Mouse (Mus musculus) retina, adult 2 months (tissue): Measurements from ENCODE around the gene Il4.
A peak's percentile ranks its signal among the peaks of the same experiment; 100 is the strongest.

Source experiments
- DNase-seq: peaks from one replicate; pipeline ENCODE4 v3.0.0-alpha.2; 2012; ENCODE audit warnings: low read depth, low spot score

Gene Il4

GRCm38 (mm10) chr11:53624124-53624523 lies 5.7 kb upstream of the Il4 start:
- no peak for DNase-seq

- no peak for DNase-seq
These were observed 5.1 kb upstream of the Il4 start for GRCm38 (mm10) chr11:53623573-53623972.

GRCm38 (mm10) chr11:53622440-53622806 lies 4.0 kb upstream of the Il4 start:
- DNase-seq, result no peak

GRCm38 (mm10) chr11:53621582-53622439 lies 3.3 kb upstream of the Il4 start:
- DNase-seq, result no peak

GRCm38 (mm10) chr11:53620094-53620493 lies 1.6 kb upstream of the Il4 start:
- no peak for DNase-seq

- no peak for DNase-seq
These were observed 959 bp upstream of the Il4 start for GRCm38 (mm10) chr11:53619428-53619827.

GRCm38 (mm10) chr11:53617562-53618109 lies 833 bp downstream of the Il4 start:
- DNase-seq, result no peak

- DNase-seq, result no peak
These were observed 1.5 kb downstream of the Il4 start for GRCm38 (mm10) chr11:53616748-53617558.

GRCm38 (mm10) chr11:53615575-53615974 lies 2.9 kb downstream of the Il4 start:
- DNase-seq, result no peak

GRCm38 (mm10) chr11:53615172-53615571 lies 3.3 kb downstream of the Il4 start:
- no peak for DNase-seq

- no peak for DNase-seq
These were observed 8.8 kb downstream of the Il4 start for GRCm38 (mm10) chr11:53609672-53610071.

GRCm38 (mm10) chr11:53609231-53609630 lies 9.2 kb downstream of the Il4 start:
- no peak for DNase-seq

- no peak for DNase-seq
These were observed 12.9 kb downstream of the Il4 start for GRCm38 (mm10) chr11:53605609-53606008.

GRCm38 (mm10) chr11:53604983-53605382 lies 13.5 kb downstream of the Il4 start:
- no peak for DNase-seq

GRCm38 (mm10) chr11:53591116-53591515 lies 27.4 kb downstream of the Il4 start:
- no peak for DNase-seq

- DNase-seq, result no peak
These were observed 28.1 kb downstream of the Il4 start for GRCm38 (mm10) chr11:53590368-53590768.

- DNase-seq, result no peak
These were observed 30.2 kb downstream of the Il4 start for GRCm38 (mm10) chr11:53588279-53588678.

GRCm38 (mm10) chr11:53585510-53585909 lies 33.0 kb downstream of the Il4 start:
- no peak for DNase-seq

- DNase-seq, result no peak
These were observed 33.6 kb downstream of the Il4 start for GRCm38 (mm10) chr11:53584849-53585248.

- no peak for DNase-seq
These were observed 35.3 kb downstream of the Il4 start for GRCm38 (mm10) chr11:53583151-53583550.

- no peak for DNase-seq
These were observed 37.9 kb downstream of the Il4 start for GRCm38 (mm10) chr11:53580562-53580961.

GRCm38 (mm10) chr11:53567224-53568014 lies 51.0 kb downstream of the Il4 start, which contains the start of gene Kif3a:
Gene Kif3a, plus strand, starts transcription at chr11:53567379.
- DNase-seq, result peak; percentile 92
